Mouse (Mus musculus) intestine, embryonic 14.5 days (tissue): ENCODE results near the gene Casp14. TPM values are rescaled to one million over a fixed set of nuclear protein-coding genes. Genes with fewer than 3 reads are reported as not detected.

ENCODE experiments used
- ATAC-seq: fragments of 200-750 bp; cut with Nextera tagmentation; replicated peaks from 2 replicates; pipeline ENCODE4 v1.8.0; 2017; ENCODE audit warnings: low read depth, moderate number of reproducible peaks, moderate TSS enrichment, moderate library complexity; ENCODE audit not compliant: low FRiP score, low TSS enrichment
- DNase-seq: peaks from one replicate; pipeline ENCODE4 v3.0.0-alpha.2; 2018; ENCODE audit warnings: low spot score
- H3K27ac ChIP-seq: fragments of 300-500 bp; sonication (generic); 2 replicates; pipeline ENCODE4 v1.5.1; 2014; ENCODE audit warnings: low read depth, mild to moderate bottlenecking, control low read depth
- H3K27me3 ChIP-seq: fragments of 300-500 bp; sonication (generic); replicated peaks from 2 replicates; pipeline ENCODE4 v1.6.1; 2014; ENCODE audit warnings: low read length, control low read depth; ENCODE audit not compliant: control insufficient read depth, insufficient read depth
- H3K36me3 ChIP-seq: fragments of 300-500 bp; sonication (generic); 2 replicates; pipeline ENCODE4 v1.6.1; 2014; ENCODE audit warnings: low read length, control low read depth; ENCODE audit not compliant: control insufficient read depth, insufficient read depth
- H3K4me1 ChIP-seq: fragments of 300-500 bp; sonication (generic); replicated peaks from 2 replicates; pipeline ENCODE4 v1.6.1; 2014; ENCODE audit warnings: low read length, control low read depth, mixed read lengths; ENCODE audit not compliant: control insufficient read depth, insufficient read depth
- H3K4me2 ChIP-seq: fragments of 300-500 bp; sonication (generic); 2 replicates; pipeline ENCODE4 v1.6.1; 2014; ENCODE audit warnings: low read length
- H3K4me3 ChIP-seq: fragments of 300-500 bp; sonication (generic); 2 replicates; pipeline ENCODE4 v1.5.1; 2014; ENCODE audit warnings: low read depth, low read length, control low read depth, mixed read lengths
- H3K9ac ChIP-seq: fragments of 300-500 bp; sonication (generic); 2 replicates; pipeline ENCODE4 v1.6.1; 2014; ENCODE audit warnings: mild to moderate bottlenecking, low read length
- H3K9me3 ChIP-seq: fragments of 300-500 bp; sonication (generic); 2 replicates; pipeline ENCODE4 v1.6.1; 2016; ENCODE audit warnings: low read length, control low read depth; ENCODE audit not compliant: control insufficient read depth
- WGBS: fragments of 180-500 bp; shearing (Covaris S2); extraction: QIAGEN DNeasy Blood & Tissue Kit; methylation state at CpG from one replicate; pipeline ENCODE4 v1.1.7; 2014; 5-methylcytosine and 5-hydroxymethylcytosine counted together
- polyA plus RNA-seq: library from polyadenylated mRNA; unstranded; fragments of >200 nt; fragmentation: Nextera tagmentation; extraction: Ambion mirVana; gene quantifications from 2 replicates; pipeline ENCODE4 v1.2.1, GENCODE M21; 2014

The Casp14 gene
- polyA plus RNA-seq = 0.18 TPM in 1 of 2 replicates, not detected in the other

GRCm38 (mm10) chr10:78718056-78718455, at the start of gene Casp14:
Gene Casp14, minus strand, starts transcription at chr10:78718294.
- H3K4me3 ChIP-seq = no peak within 1 kb of the TSS
- no peaks in the 10 kb centered on the region for H3K27me3 ChIP-seq
- no peak within 1 kb of the TSS for H3K9ac ChIP-seq
- H3K27ac ChIP-seq = no peak within 1 kb of the TSS
- DNase-seq = no peak
- no peak for ATAC-seq
- no peaks in the 10 kb centered on the region for H3K36me3 ChIP-seq
- no peak within 1 kb of the TSS for H3K4me2 ChIP-seq
- H3K4me1 ChIP-seq = no peaks in the 10 kb centered on the region
- no peaks in the 10 kb centered on the region for H3K9me3 ChIP-seq
- 54% methylated on average over 11 of the region's 11 CpGs for WGBS

GRCm38 (mm10) chr10:78765570-78765969, 47.5 kb upstream of the Casp14 start:
- no peak for DNase-seq
- ATAC-seq = no peak
- H3K9ac ChIP-seq = no peak overlapping the region
- no peaks in the 10 kb centered on the region for H3K4me1 ChIP-seq
- no peaks in the 10 kb centered on the region for H3K9me3 ChIP-seq
- H3K4me2 ChIP-seq = no peak overlapping the region
- H3K27me3 ChIP-seq = no peaks in the 10 kb centered on the region
- H3K4me3 ChIP-seq = no peak overlapping the region
- H3K27ac ChIP-seq = no peak overlapping the region
- WGBS = 71% methylated on average over 1 of the region's 1 CpGs
- H3K36me3 ChIP-seq = no peaks in the 10 kb centered on the region

GRCm38 (mm10) chr10:78756021-78756420, 37.9 kb upstream of the Casp14 start:
- H3K4me3 ChIP-seq = no peak overlapping the region
- ATAC-seq = no peak
- WGBS = 31% methylated on average over 6 of the region's 6 CpGs
- H3K27ac ChIP-seq = no peak overlapping the region
- no peak overlapping the region for H3K4me2 ChIP-seq
- H3K36me3 ChIP-seq = no peaks in the 10 kb centered on the region
- H3K9me3 ChIP-seq = no peaks in the 10 kb centered on the region
- H3K4me1 ChIP-seq = peaks cover 5% of the 10 kb centered on the region; the same call in 1 of the 2 replicates
- H3K27me3 ChIP-seq = no peaks in the 10 kb centered on the region
- peak; percentile 90 for DNase-seq
- no peak overlapping the region for H3K9ac ChIP-seq

GRCm38 (mm10) chr10:78752452-78753191, 34.5 kb upstream of the Casp14 start, which contains the start of gene Ccdc105:
Gene Ccdc105, minus strand, starts transcription at chr10:78753065.
- H3K9me3 ChIP-seq = no peaks in the 10 kb centered on the region
- ATAC-seq = peak; percentile 90
- H3K27ac ChIP-seq = peak within 1 kb of the TSS; percentile 64; the same call in 1 of the 2 replicates
- 1% methylated on average over 60 of the region's 61 CpGs for WGBS
- no peaks in the 10 kb centered on the region for H3K27me3 ChIP-seq
- H3K36me3 ChIP-seq = no peaks in the 10 kb centered on the region
- peak within 1 kb of the TSS; percentile 83 for H3K4me2 ChIP-seq
- H3K4me1 ChIP-seq = peaks cover 7% of the 10 kb centered on the region; the same call in 1 of the 2 replicates
- H3K9ac ChIP-seq = peak within 1 kb of the TSS; percentile 55
- DNase-seq = peak; percentile 86
- H3K4me3 ChIP-seq = peak within 1 kb of the TSS; percentile 51

- Histone ChIP-seq H3K36me3 (no peaks in the 10 kb centered on the region), H3K4me2 (no peak overlapping the region), H3K27ac (no peak overlapping the region), H3K9me3 (no peaks in the 10 kb centered on the region), H3K4me3 (no peak overlapping the region), H3K27me3 (no peaks in the 10 kb centered on the region), H3K4me1 (peaks cover 10% of the 10 kb centered on the region; the same call in 1 of the 2 replicates), H3K9ac (no peak overlapping the region)
- ATAC-seq (no peak), DNase-seq (no peak)
- 93% methylated on average over 6 of the region's 6 CpGs for WGBS
Observed at GRCm38 (mm10) chr10:78748946-78749345, 30.9 kb upstream of the Casp14 start.

- 79% methylated on average over 13 of the region's 13 CpGs for WGBS
- Histone ChIP-seq H3K27me3 (no peaks in the 10 kb centered on the region), H3K9ac (no peak overlapping the region), H3K4me1 (peaks cover 10% of the 10 kb centered on the region; the same call in 1 of the 2 replicates), H3K4me2 (no peak overlapping the region), H3K27ac (no peak overlapping the region), H3K4me3 (no peak overlapping the region), H3K36me3 (no peaks in the 10 kb centered on the region), H3K9me3 (no peaks in the 10 kb centered on the region)
- DNase-seq (no peak), ATAC-seq (no peak)
Observed at GRCm38 (mm10) chr10:78748161-78748560, 30.1 kb upstream of the Casp14 start.

GRCm38 (mm10) chr10:78747035-78747721, 29.1 kb upstream of the Casp14 start:
- DNase-seq = peak; percentile 66

GRCm38 (mm10) chr10:78745453-78746232, 27.5 kb upstream of the Casp14 start:
- ATAC-seq (no peak), DNase-seq (no peak)
- Histone ChIP-seq H3K27me3 (no peaks in the 10 kb centered on the region), H3K9me3 (no peaks in the 10 kb centered on the region), H3K36me3 (no peaks in the 10 kb centered on the region), H3K9ac (no peak overlapping the region), H3K4me1 (peaks cover 6% of the 10 kb centered on the region; the same call in 1 of the 2 replicates), H3K4me2 (no peak overlapping the region), H3K4me3 (no peak overlapping the region), H3K27ac (no peak overlapping the region)
- WGBS = 49% methylated on average over 4 of the region's 4 CpGs

More at GRCm38 (mm10) chr10:78747035-78747721, 29.1 kb upstream of the Casp14 start:
- no peaks in the 10 kb centered on the region for H3K9me3 ChIP-seq
- no peaks in the 10 kb centered on the region for H3K36me3 ChIP-seq
- peak overlapping the region; percentile 36 for H3K4me3 ChIP-seq
- no peak overlapping the region for H3K9ac ChIP-seq
- peak overlapping the region; percentile 70 for H3K4me2 ChIP-seq
- ATAC-seq = peak; percentile 78
- H3K4me1 ChIP-seq = peaks cover 10% of the 10 kb centered on the region; the same call in 1 of the 2 replicates
- H3K27me3 ChIP-seq = no peaks in the 10 kb centered on the region
- no peak overlapping the region for H3K27ac ChIP-seq
- WGBS = 1% methylated on average over 27 of the region's 27 CpGs
